Mouse (Mus musculus) embryo, embryonic 10.5 days (tissue): ENCODE data around the gene Zan.

Experiments
- DNase-seq: peaks from one replicate; pipeline ENCODE4 v3.0.0-alpha.2; 2015; ENCODE audit warnings: low spot score

Zan gene

GRCm38 (mm10) chr5:137419105-137419504 is 57.8 kb downstream of the Zan start:
- no peak for DNase-seq

- no peak for DNase-seq
Observed at GRCm38 (mm10) chr5:137414253-137414652, 62.6 kb downstream of the Zan start.

GRCm38 (mm10) chr5:137411235-137411634 is 65.6 kb downstream of the Zan start:
- no peak for DNase-seq

- DNase-seq = no peak
Observed at GRCm38 (mm10) chr5:137410549-137410948, 66.3 kb downstream of the Zan start.

- no peak for DNase-seq
Observed at GRCm38 (mm10) chr5:137410066-137410465, 66.8 kb downstream of the Zan start.

GRCm38 (mm10) chr5:137409451-137409850 is 67.4 kb downstream of the Zan start:
- no peak for DNase-seq

- no peak for DNase-seq
Observed at GRCm38 (mm10) chr5:137404081-137404480, 72.8 kb downstream of the Zan start.

GRCm38 (mm10) chr5:137394456-137394855 is 82.4 kb downstream of the Zan start:
- no peak for DNase-seq

- DNase-seq = no peak
Observed at GRCm38 (mm10) chr5:137391641-137392040, 85.2 kb downstream of the Zan start.

GRCm38 (mm10) chr5:137386712-137387111 is 90.2 kb downstream of the Zan start:
- DNase-seq = no peak

GRCm38 (mm10) chr5:137383441-137383840 is 93.4 kb downstream of the Zan start:
- no peak for DNase-seq

GRCm38 (mm10) chr5:137381152-137381551 is 95.7 kb downstream of the Zan start:
- DNase-seq = peak; percentile 83

GRCm38 (mm10) chr5:137377603-137378002 is 99.3 kb downstream of the Zan start:
- DNase-seq = peak; percentile 39

GRCm38 (mm10) chr5:137377176-137377575 is 99.7 kb downstream of the Zan start:
- DNase-seq = peak; percentile 37

- DNase-seq = peak; percentile 49
Observed at GRCm38 (mm10) chr5:137376722-137377121, 100.1 kb downstream of the Zan start.

GRCm38 (mm10) chr5:137376198-137376597 is 100.7 kb downstream of the Zan start:
- peak; percentile 72 for DNase-seq

GRCm38 (mm10) chr5:137375627-137376026 is 101.2 kb downstream of the Zan start:
- DNase-seq = peak; percentile 42

- no peak for DNase-seq
Observed at GRCm38 (mm10) chr5:137374521-137375080, 102.3 kb downstream of the Zan start.

GRCm38 (mm10) chr5:137373371-137373950 is 103.4 kb downstream of the Zan start:
- no peak for DNase-seq

GRCm38 (mm10) chr5:137369665-137370064 is 107.2 kb downstream of the Zan start:
- DNase-seq = no peak

GRCm38 (mm10) chr5:137358382-137358781 is 118.5 kb downstream of the Zan start:
- peak; percentile 45 for DNase-seq

GRCm38 (mm10) chr5:137354091-137354490 is 122.8 kb downstream of the Zan start:
- DNase-seq = no peak

GRCm38 (mm10) chr5:137352011-137352975 is 124.6 kb downstream of the Zan start:
- DNase-seq = no peak
